Mouse (Mus musculus) granulocyte monocyte progenitor cell, adult 5-6 weeks (primary cell): ENCODE measurements around the gene Btg4. TPM values are rescaled to one million over a fixed set of nuclear protein-coding genes. Genes with fewer than 3 reads are reported as not detected.
"Not testable (repeated sequence)": the region's sequence is repeated elsewhere in the genome, so short reads cannot be mapped to it uniquely, and the experiment has no call there.

ENCODE experiments used
- ATAC-seq: replicated peaks from 2 replicates; pipeline ENCODE4 v1.8.0; 2016; ENCODE audit warnings: mild to moderate bottlenecking, moderate TSS enrichment, inconsistent platforms; ENCODE audit not compliant: poor library complexity, severe bottlenecking
- total RNA-seq, 2 experiments: library from RNA; stranded (forward) in 1 of 2; stranded (reverse) in 1 of 2; fragments of 200-712, 200-1000 nt in 1 of 2; fragments of >200 nt in 1 of 2; fragmentation: Nextera tagmentation in 1 of 2; gene quantifications; 2 replicates each; pipeline ENCODE4 v1.2.3; 2014 to 2017

Btg4 gene
- total RNA-seq, 2 experiments from 2014 or later = not detected

DNA sequence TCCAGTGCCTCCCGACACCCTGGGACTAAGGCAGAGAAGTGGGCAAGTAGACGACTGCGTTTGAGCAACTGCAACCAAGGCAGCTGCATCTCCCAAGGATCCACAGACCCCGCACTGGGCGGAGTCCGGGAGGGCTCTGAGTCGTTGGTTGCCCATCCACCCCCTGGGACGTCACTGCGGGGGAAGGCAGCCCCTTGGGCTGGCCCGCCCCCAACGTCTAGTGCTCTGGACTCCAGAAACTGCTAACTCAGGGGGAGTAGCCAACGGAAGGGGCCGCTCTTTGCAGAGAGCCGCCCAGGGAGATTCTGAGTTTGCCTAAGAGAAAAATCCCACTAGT is 16.2 kb downstream of the Btg4 start, which contains the start of gene Layn:
Gene Layn (minus strand): TSS at position 116 of the 337 bp plus-strand sequence.
- peak; percentile 92 for ATAC-seq

DNA sequence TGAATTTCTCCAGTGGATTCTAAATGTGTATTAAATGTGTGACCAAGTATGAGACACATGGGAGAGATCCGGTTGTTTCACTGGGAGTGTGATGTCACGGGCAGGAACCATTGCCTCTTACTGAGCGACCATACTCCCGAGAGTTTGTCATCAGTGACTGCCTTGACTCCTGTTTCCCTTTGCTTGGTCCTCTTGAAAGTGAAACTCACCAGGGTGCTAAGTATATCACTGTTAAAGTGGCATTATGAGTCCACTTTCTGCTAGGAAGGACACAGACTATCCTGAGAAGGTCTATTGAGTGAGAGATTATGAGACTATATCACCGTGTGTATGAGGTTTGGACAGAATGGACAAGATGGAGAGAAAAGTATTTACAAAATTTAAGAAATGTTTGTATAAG is 20.9 kb downstream of the Btg4 start:
- no peak for ATAC-seq

GRCm38 (mm10) chr9:51093697-51094096 is 33.0 kb downstream of the Btg4 start:
- no peak for ATAC-seq

DNA sequence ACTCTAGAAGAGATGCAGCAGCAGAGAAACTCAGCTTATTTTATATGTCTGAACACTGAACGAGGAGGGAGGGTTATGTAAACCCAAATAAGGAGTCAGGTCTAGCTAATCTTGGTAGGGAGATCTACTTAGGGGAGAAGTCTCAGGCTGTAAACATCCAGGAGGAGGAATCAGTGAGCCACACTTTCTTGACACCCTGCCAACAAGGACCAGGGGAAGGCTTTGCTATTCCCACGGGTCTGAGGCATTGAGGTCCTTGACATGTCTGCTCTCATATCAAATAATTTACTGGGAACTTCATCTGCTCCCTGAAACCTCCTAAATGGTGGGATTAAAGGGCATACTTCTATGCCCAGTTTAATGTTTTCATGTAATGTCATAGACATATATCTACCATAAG is 35.6 kb downstream of the Btg4 start:
- no peak for ATAC-seq

DNA sequence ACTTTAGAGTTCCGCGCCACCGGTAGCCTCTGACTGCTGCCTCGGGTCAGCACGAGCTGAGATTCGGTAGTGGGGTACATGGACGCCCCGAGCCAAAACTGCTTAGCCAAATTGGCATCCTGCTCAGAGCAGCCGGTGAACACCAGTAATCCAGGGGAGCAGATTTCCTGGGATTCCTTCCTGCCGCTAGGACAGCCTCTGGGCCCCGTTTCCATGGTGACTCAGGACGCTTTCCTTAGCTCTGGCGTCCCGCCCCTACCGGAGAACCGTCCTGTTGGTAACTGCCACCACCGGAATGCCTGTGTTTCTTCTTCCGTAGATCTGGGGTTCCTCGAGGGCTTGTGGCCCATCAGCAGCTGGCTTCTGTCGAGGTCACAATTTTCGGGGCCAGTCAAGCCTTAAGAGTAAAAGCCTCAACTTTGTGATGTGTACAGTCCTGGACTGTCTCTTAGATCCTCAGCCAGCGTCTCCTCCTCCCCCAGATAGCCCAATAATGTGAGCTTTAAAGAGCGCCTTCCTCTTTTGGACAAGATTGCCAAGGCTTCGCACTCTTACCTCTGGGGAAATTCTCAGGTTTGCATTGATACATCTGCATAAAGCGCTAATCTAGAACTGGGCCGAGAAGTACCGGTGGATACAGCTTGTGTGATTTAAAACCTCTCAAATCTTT is 41.2 kb downstream of the Btg4 start, which contains the start of gene 4833427G06Rik:
Gene 4833427G06Rik (minus strand): TSS at position 323 of the 670 bp plus-strand sequence.
- ATAC-seq = peak; percentile 69

GRCm38 (mm10) chr9:51102963-51103807 is 42.5 kb downstream of the Btg4 start:
- peak; percentile 59 for ATAC-seq

DNA sequence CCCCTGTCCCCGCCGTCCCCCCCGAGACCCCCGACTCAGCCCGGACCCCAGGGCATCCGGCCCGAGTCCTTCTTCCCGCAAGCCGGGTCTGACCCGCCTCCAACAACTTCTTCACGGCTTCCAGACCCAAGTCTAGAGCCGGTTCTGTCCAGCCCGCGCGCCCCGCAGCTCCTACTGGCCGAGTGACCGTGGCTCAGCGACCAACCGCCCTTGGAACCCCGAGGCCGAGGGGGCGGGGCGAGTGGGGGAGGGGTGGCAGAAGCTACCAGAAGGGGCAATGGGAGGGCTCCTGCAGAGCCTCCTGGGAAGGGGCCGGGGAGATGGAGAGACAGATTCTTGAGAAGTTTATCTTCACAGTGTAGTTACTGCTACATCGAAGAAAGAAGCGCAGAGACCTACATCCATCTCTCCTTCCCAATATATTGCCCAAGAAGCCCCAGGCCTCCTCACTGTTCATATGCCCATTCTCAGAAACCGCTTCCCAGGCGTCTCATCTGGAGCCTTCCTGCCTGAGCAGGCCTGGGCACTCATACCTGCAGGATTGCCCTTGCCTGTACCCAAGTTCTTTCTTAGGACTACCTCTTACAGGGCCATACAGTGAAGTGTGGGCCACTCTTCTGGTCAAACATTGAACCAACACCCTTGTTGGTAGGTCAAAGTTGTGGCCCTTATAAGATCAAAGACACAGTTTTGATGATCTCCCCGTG is 43.3 kb downstream of the Btg4 start:
- ATAC-seq = no peak

- ATAC-seq = no peak
Observed at GRCm38 (mm10) chr9:51105751-51106150, 45.0 kb downstream of the Btg4 start.

DNA sequence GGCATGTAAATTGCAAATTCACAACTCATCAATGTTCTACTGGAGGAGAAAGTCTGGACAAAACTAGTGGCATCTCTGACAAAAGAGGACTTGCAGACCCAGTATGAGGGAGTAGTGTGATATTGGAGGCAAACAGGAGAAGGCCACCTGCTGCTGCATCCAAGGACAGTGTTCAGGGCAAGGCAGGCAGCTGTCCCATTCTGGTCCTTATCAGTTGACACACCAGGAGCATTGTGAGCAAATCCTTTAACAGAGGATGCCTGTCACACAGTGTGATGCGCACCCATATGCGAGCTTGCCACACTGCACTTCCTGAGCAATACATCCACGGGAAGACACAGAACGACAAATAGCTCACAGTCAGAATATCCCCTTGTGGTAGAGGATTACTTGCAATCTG is 54.1 kb downstream of the Btg4 start:
- ATAC-seq = no peak

DNA sequence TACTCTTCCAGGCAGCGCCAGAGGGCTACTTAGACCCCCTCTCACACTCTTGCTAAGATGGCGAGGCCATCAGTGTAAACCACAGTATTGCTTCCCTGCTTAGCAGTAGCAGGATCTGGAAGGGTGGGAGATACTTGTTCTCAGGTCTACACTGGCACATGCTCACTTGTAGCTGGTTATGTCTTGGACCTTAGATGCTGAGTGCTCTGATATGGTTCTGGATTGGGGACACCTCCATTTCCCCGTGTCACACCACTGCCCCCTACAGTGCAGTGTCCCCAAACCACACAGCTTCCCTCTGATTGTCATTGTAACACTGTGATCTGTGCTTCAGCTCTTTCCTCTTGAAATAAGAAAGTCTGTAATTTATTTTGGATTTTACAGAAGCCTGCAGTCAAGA is 76.3 kb downstream of the Btg4 start:
- ATAC-seq = peak; percentile 82

DNA sequence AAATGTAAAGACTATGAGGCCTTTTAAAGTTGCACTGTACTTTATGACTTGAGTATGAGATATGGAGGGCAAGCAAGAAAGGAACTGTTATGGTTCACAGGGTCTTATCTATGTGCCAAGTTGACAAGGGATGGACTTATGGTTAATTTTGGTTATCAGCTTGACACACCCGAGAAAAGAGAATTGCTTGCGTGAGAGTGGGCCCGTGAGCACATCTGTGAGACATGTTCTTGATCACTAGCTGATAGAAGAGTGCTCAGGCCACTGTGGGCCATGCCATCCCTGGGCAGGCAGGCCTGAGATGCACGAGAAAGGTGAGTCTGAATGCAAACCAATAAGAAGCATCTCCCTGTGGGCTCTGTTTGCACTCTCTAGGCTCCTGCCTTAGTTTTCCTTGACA is 76.7 kb downstream of the Btg4 start:
- no peak for ATAC-seq

DNA sequence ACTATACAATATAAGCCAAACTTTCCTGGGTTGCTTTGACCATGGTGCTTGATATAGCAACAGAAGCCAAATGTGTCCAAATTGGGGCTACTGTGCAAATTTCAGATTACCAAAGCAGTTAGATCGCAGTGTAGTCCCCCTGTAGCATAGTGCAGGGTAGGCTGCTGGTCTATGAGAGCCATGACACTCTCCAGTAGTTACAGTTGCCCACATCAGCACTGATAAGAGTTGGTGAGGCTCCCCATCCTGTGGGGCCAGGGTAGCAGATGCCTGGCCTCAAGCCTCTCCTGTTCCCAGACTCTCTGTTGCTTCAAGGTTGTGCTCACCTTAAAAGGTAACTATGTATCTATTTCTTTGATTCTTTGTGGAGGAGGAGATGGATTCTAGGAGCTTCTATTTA is 77.1 kb downstream of the Btg4 start:
- ATAC-seq = no peak

DNA sequence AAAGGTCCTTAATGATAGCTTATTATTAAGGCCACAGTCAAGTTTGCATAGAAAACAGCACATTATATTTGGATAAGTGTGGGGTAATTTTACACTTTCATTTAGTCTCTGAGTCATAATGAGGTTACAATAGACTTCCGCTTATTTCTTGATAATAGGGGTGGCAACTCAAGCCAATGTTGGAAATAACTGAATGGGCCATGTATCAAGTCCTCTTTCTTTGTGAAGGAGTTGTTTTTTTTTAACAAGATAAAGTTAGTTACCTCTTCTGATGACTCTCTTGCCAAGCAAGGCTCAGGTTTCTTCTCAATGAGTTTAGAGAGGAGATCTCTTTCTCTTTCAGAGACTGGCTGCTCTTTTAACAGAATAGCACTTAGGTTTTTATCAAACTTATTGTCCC is 77.6 kb downstream of the Btg4 start:
- ATAC-seq = no peak

DNA sequence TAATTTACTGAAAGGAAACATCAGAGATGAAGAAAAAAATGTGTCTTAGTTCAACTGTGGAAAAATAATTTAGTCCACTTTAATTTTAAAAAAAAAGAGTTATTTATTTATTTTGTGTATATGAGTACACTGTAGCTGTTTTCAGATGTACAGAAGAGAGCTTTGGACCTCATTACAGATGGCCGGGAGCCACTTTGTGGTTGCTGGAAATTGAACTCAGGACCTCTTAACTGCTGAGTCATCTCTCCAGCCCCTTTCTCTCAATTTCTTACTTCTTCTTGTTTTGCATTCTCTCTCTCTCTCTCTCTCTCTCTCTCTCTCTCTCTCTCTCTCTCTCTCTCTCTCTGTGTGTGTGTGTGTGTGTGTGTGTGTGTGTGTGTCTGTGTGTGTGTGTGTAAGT is 78.7 kb downstream of the Btg4 start:
- not testable (repeated sequence) for ATAC-seq

GRCm38 (mm10) chr9:51140711-51141110 is 80.0 kb downstream of the Btg4 start:
- no peak for ATAC-seq

GRCm38 (mm10) chr9:51143437-51143836 is 82.7 kb downstream of the Btg4 start:
- no peak for ATAC-seq

- no peak for ATAC-seq
Observed at GRCm38 (mm10) chr9:51144218-51144617, 83.5 kb downstream of the Btg4 start.

DNA sequence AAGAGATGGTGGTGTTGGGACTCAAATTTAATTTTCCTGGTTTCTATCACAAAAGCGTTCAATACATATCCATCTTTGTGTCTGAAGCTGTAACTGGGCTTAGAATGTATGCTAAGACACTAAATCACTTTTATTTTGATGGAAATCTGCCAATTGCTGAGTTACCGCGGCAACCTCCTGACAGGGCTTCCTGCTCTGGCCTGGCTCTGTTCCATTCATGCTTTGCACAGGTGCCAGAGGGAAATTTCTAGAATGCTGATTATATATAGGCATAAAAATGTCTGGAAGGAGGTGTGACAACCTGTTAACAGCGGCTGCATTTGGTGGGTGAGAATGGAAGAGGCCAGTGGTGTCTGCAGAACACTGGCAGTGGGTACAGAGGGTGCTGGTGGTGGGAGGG is 85.8 kb downstream of the Btg4 start:
- no peak for ATAC-seq

GRCm38 (mm10) chr9:51147294-51147693 is 86.6 kb downstream of the Btg4 start:
- ATAC-seq = no peak

GRCm38 (mm10) chr9:51152079-51152752 is 91.5 kb downstream of the Btg4 start:
- peak; percentile 81 for ATAC-seq
